Mouse (Mus musculus): Measurements from ENCODE around the gene Pmp22.

DNA sequence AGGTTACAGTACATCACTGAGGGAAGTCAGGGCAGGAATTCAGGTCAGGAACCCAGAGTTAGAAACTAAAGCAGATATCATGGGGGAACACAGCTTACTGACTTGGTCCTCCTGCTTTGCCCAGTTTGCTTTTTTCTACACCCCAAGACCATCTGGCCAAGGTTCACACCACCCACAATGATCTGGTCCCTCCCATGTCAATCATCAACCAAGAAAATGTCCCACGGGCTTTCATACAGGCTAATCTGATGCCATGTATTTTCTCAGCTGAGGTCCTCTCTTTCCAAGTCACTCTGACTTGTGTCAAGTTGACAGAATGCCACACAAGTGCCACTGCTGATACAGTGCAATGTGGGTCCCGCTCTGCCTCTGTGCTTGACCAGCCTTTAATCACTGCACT is 24.8 kb upstream of the Pmp22 start:
- TF ChIP-seq CTCF (IDR thresholded peaks at IDR 0.05; ENCODE audit: control insufficient read depth, insufficient read depth, low read length) = no peak
- no peak for TF ChIP-seq POLR2A (IDR thresholded peaks at IDR 0.05; ENCODE audit: borderline replicate concordance, control insufficient read depth, low read depth, low read length)

Data from bone marrow, adult 2 months (tissue).